Mouse (Mus musculus): ENCODE measurements around the gene Zbtb14. TPM values are rescaled to one million over a fixed set of nuclear protein-coding genes. Genes with fewer than 3 reads are reported as not detected.
A peak's percentile ranks its signal among the peaks of the same experiment; 100 is the strongest.

Zbtb14 gene
- polyA plus RNA-seq, 1 experiment from 2014 or later, result 9.0 TPM

GRCm38 (mm10) chr17:69438486-69438885, 55.6 kb downstream of the Zbtb14 start:
- H3K9ac ChIP-seq (ENCODE audit: low read length), result no peak overlapping the region
- no peak overlapping the region for H3K27ac ChIP-seq (replicated peaks)
- no peak for ATAC-seq (ENCODE audit: low FRiP score, low TSS enrichment)
- H3K36me3 ChIP-seq (ENCODE audit: control insufficient read depth, insufficient read depth, low read length), result no peaks in the 10 kb centered on the region
- WGBS, result 32% methylated on average over 14 of the region's 14 CpGs
- H3K4me3 ChIP-seq (ENCODE audit: low read depth, low read length), result no peak overlapping the region
- no peaks in the 10 kb centered on the region for H3K9me3 ChIP-seq (ENCODE audit: control insufficient read depth, low read length)
- no peak for DNase-seq (ENCODE audit: low spot score)
- H3K4me2 ChIP-seq (replicated peaks; ENCODE audit: low read depth), result peak overlapping the region; percentile 50; the same call in 1 of the 2 replicates
- no peaks in the 10 kb centered on the region for H3K4me1 ChIP-seq (replicated peaks; ENCODE audit: control insufficient read depth, insufficient read depth)
- peaks cover 8% of the 10 kb centered on the region for H3K27me3 ChIP-seq (ENCODE audit: control insufficient read depth, insufficient read depth, low read length)
- TF ChIP-seq CTCF (IDR thresholded peaks at IDR 0.05; ENCODE audit: low read depth) (no peak), EP300 (optimal IDR thresholded peaks at IDR 0.05) (no peak)

- DNase-seq (ENCODE audit: low spot score), result peak; percentile 82
- no peak for TF ChIP-seq EP300 (optimal IDR thresholded peaks at IDR 0.05)
- no peak for TF ChIP-seq CTCF (IDR thresholded peaks at IDR 0.05; ENCODE audit: low read depth)
- Histone ChIP-seq H3K9me3 (ENCODE audit: control insufficient read depth, low read length) (no peaks in the 10 kb centered on the region), H3K27ac (replicated peaks) (no peak within 1 kb of the TSS), H3K27me3 (ENCODE audit: control insufficient read depth, insufficient read depth, low read length) (peaks cover 8% of the 10 kb centered on the region), H3K9ac (ENCODE audit: low read length) (no peak within 1 kb of the TSS), H3K4me2 (replicated peaks; ENCODE audit: low read depth) (peak within 1 kb of the TSS; percentile 50), H3K4me3 (ENCODE audit: low read depth, low read length) (peak within 1 kb of the TSS; percentile 19), H3K36me3 (ENCODE audit: control insufficient read depth, insufficient read depth, low read length) (no peaks in the 10 kb centered on the region), H3K4me1 (replicated peaks; ENCODE audit: control insufficient read depth, insufficient read depth) (no peaks in the 10 kb centered on the region)
- peak; percentile 96 for ATAC-seq (ENCODE audit: low FRiP score, low TSS enrichment)
- 0% methylated on average over 31 of the region's 44 CpGs for WGBS
Measured at GRCm38 (mm10) chr17:69438990-69439491, 56.2 kb downstream of the Zbtb14 start, which contains the start of gene Akain1. TSS of gene Akain1 (plus strand) at chr17:69439326.

GRCm38 (mm10) chr17:69439571-69440480, 57.0 kb downstream of the Zbtb14 start:
- no peaks in the 10 kb centered on the region for H3K4me1 ChIP-seq (replicated peaks; ENCODE audit: control insufficient read depth, insufficient read depth)
- DNase-seq (ENCODE audit: low spot score) (peak; percentile 22), ATAC-seq (ENCODE audit: low FRiP score, low TSS enrichment) (peak; percentile 32; the same call in 1 of the 2 replicates)
- peak overlapping the region; percentile 19 for H3K4me3 ChIP-seq (ENCODE audit: low read depth, low read length)
- no peaks in the 10 kb centered on the region for H3K9me3 ChIP-seq (ENCODE audit: control insufficient read depth, low read length)
- peaks cover 8% of the 10 kb centered on the region for H3K27me3 ChIP-seq (ENCODE audit: control insufficient read depth, insufficient read depth, low read length)
- TF ChIP-seq EP300 (optimal IDR thresholded peaks at IDR 0.05) (no peak), CTCF (IDR thresholded peaks at IDR 0.05; ENCODE audit: low read depth) (no peak)
- 2% methylated on average over 34 of the region's 52 CpGs for WGBS
- no peak overlapping the region for H3K27ac ChIP-seq (replicated peaks)
- H3K36me3 ChIP-seq (ENCODE audit: control insufficient read depth, insufficient read depth, low read length), result no peaks in the 10 kb centered on the region
- no peak overlapping the region for H3K9ac ChIP-seq (ENCODE audit: low read length)
- H3K4me2 ChIP-seq (replicated peaks; ENCODE audit: low read depth), result peak overlapping the region; percentile 50

Other genes starting within 250 kb of the Zbtb14 start
- 0.04 TPM in 1 of 2 replicates, not detected in the other for gene Akain1, start 56.3 kb downstream of the Zbtb14 start, polyA plus RNA-seq (2015; fragmentation: Nextera tagmentation; extraction: Ambion mirVana)

All from stomach, postnatal 0 days (tissue).